Mouse (Mus musculus) heart, adult 2 months (tissue): ENCODE results near the gene Ift80. TPM values are rescaled to one million over a fixed set of nuclear protein-coding genes. Genes with fewer than 3 reads are reported as not detected.

Experiments used
- DNase-seq, 2 experiments: peaks; one replicate each; pipeline ENCODE4 v3.0.0; 2021
- H3K27ac ChIP-seq: fragments of 200-600 bp; 2 replicates; pipeline ENCODE4 v1.8.1; 2022
- H3K27me3 ChIP-seq: fragments of 200-500 bp; 2 replicates; pipeline ENCODE4 v1.6.1; 2012; ENCODE audit warnings: mild to moderate bottlenecking, low read length, inconsistent platforms, mixed read lengths; ENCODE audit not compliant: control insufficient read depth, insufficient read depth
- H3K36me3 ChIP-seq: fragments of 200-500 bp; 2 replicates; pipeline ENCODE4 v1.6.1; 2012; ENCODE audit warnings: low read length, inconsistent platforms; ENCODE audit not compliant: control insufficient read depth, insufficient read depth
- H3K4me1 ChIP-seq: fragments of 200-500 bp; 2 replicates; pipeline ENCODE4 v1.6.1; 2011; ENCODE audit warnings: low read length; ENCODE audit not compliant: control insufficient read depth, insufficient read depth
- H3K4me3 ChIP-seq: fragments of 200-600 bp; 2 replicates; pipeline ENCODE4 v1.8.1; 2022
- H3K79me2 ChIP-seq: fragments of 200-500 bp; replicated peaks from 2 replicates; pipeline ENCODE4 v1.6.1; 2012; ENCODE audit warnings: mild to moderate bottlenecking, inconsistent platforms, low read length, moderate library complexity, mixed read lengths; ENCODE audit not compliant: control insufficient read depth, insufficient read depth
- H3K9ac ChIP-seq: fragments of 200-500 bp; 2 replicates; pipeline ENCODE4 v1.6.1; 2012; ENCODE audit warnings: low read depth, mild to moderate bottlenecking, control low read depth, inconsistent platforms, low read length, mixed read lengths
- CTCF ChIP-seq: fragments of 200-600 bp; IDR thresholded peaks from 2 replicates; pipeline ENCODE4 v1.8.1; 2022; ENCODE audit warnings: antibody characterized with exemption, mild to moderate bottlenecking, moderate library complexity
- EP300 ChIP-seq: fragments of 200-500 bp; IDR thresholded peaks from 2 replicates; pipeline ENCODE4 v1.6.1; 2011; ENCODE audit warnings: low read depth, low read length, control low read depth; ENCODE audit not compliant: insufficient read depth
- POLR2A ChIP-seq: fragments of 200-500 bp; IDR thresholded peaks from 2 replicates; pipeline ENCODE4 v1.6.1; 2011; ENCODE audit warnings: mild to moderate bottlenecking, low read depth, low read length, control low read depth; ENCODE audit not compliant: insufficient read depth
- WGBS: fragments of 180-500 bp; shearing (Covaris S2); methylation state at CpG from one replicate; pipeline ENCODE4 v1.1.7; 2018; 5-methylcytosine and 5-hydroxymethylcytosine counted together
- intact Hi-C: fragments of 180-260 bp; cut with DNase I; formaldehyde crosslinking; loops from one replicate; pipeline ENCODE4 v1.15.1; 2025
- microRNA-seq, 2 experiments: library from miRNA; unstranded; fragments of <30 nt; microRNA quantifications; one replicate each; pipeline ENCODE4 v1.2.0; 2021
- polyA plus RNA-seq: library from polyadenylated mRNA; depleted of rRNA; stranded (reverse); fragments of >200 nt; gene quantifications from 2 replicates; pipeline ENCODE4 v1.2.3, GENCODE M21; 2012; rRNA removed
- total RNA-seq, 2 experiments: library from RNA; stranded (reverse); gene quantifications; 2 replicates each; pipeline ENCODE4 v1.2.3; 2021

Ift80 gene
- total and polyA plus RNA-seq, 3 experiments, result 1.3 to 5.1 (median 4.8) TPM

DNA sequence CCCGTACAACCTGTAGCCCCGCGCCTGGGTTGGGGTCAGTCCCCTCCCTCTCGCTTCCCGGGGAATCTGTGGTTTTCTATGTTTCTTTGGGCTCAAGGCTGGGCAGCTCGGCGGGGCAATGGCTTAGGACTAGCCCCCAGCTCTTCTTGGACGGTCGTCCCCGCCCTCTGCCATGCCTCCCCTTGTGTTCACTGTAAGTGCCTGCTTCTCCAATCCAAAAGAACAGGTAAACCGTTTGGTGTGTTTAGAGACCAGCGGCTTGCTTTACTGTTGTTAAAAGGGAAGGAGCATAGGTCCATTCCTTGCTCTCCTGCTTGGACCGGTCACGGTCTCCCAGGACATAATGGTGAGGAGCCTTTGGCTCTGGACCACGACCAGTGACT is 133.8 kb downstream of the Ift80 start:
- TF ChIP-seq CTCF (no peak), EP300 (no peak), POLR2A (no peak)
- H3K9ac ChIP-seq, result no peak overlapping the region; the same call in 1 of the 2 replicates
- WGBS, result 12% methylated on average over 15 of the region's 15 CpGs
- DNase-seq, result no peak
- peaks cover 18% of the 10 kb centered on the region for H3K27me3 ChIP-seq
- H3K79me2 ChIP-seq, result no peaks in the 10 kb centered on the region
- no peaks in the 10 kb centered on the region; the same call in 1 of the 2 replicates for H3K4me1 ChIP-seq
- no peaks in the 10 kb centered on the region for H3K36me3 ChIP-seq
- H3K27ac ChIP-seq, result no peak overlapping the region
- intact Hi-C loops, result no loop called here
- no peak overlapping the region for H3K4me3 ChIP-seq

GRCm38 (mm10) chr3:68869691-68870567 is 134.4 kb downstream of the Ift80 start:
- WGBS, result under 1% methylated on average over 96 of the region's 96 CpGs
- Histone ChIP-seq H3K4me1 (no peaks in the 10 kb centered on the region; the same call in 1 of the 2 replicates), H3K9ac (peak overlapping the region; percentile 42), H3K27me3 (peaks cover 18% of the 10 kb centered on the region), H3K79me2 (no peaks in the 10 kb centered on the region), H3K4me3 (peak overlapping the region; percentile 43), H3K36me3 (no peaks in the 10 kb centered on the region), H3K27ac (no peak overlapping the region)
- TF ChIP-seq CTCF (peak; percentile 37), POLR2A (no peak)
- DNase-seq, result peak; percentile 16 to 33
- intact Hi-C loops, result no loop called here

GRCm38 (mm10) chr3:68869211-68869690 is 135.1 kb downstream of the Ift80 start, which contains the start of gene 1110032F04Rik:
1110032F04Rik (plus strand) TSS chr3:68869586.
- peak; percentile 34 to 40 for DNase-seq

GRCm38 (mm10) chr3:68852414-68852813 is 152.0 kb downstream of the Ift80 start:
- TF ChIP-seq EP300 (no peak), POLR2A (no peak), CTCF (no peak)
- Histone ChIP-seq H3K27ac (no peak overlapping the region), H3K9ac (no peak overlapping the region), H3K27me3 (no peaks in the 10 kb centered on the region), H3K4me3 (no peak overlapping the region), H3K79me2 (no peaks in the 10 kb centered on the region), H3K36me3 (no peaks in the 10 kb centered on the region), H3K4me1 (no peaks in the 10 kb centered on the region)
- no peak for DNase-seq
- intact Hi-C loops, result no loop called here
- 73% methylated on average over 1 of the region's 1 CpGs for WGBS

More at GRCm38 (mm10) chr3:68869211-68869690, 135.1 kb downstream of the Ift80 start, which contains the start of gene 1110032F04Rik:
- Histone ChIP-seq H3K36me3 (no peaks in the 10 kb centered on the region), H3K27me3 (peaks cover 18% of the 10 kb centered on the region), H3K4me1 (no peaks in the 10 kb centered on the region; the same call in 1 of the 2 replicates), H3K9ac (peak within 1 kb of the TSS; percentile 42), H3K79me2 (no peaks in the 10 kb centered on the region), H3K27ac (no peak within 1 kb of the TSS), H3K4me3 (peak within 1 kb of the TSS; percentile 43)
- 1% methylated on average over 62 of the region's 62 CpGs for WGBS
- intact Hi-C loops, result no loop called here
- no peak for TF ChIP-seq CTCF
- no peak for TF ChIP-seq POLR2A
- no peak for TF ChIP-seq EP300

DNA sequence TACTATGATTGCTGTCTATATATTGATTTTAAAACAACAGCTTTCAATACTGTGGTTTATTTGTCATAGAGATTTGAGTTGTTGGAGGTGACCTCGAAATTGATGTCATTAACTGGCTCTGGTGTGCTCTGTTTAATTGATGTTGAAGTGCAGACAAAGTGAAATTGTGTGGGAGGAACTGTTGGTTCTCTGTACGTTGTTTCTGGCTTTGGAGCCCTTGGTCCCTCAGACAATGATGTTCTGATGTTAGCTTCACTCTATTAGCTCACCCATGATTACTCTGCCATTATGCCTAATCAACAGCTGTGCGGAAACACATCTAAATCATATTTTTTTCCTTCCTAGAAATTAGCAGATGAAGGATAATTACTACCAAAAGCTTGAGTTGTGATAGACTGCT is 156.0 kb downstream of the Ift80 start:
- H3K27me3 ChIP-seq, result no peaks in the 10 kb centered on the region
- WGBS, result 58% methylated on average over 3 of the region's 3 CpGs
- H3K4me3 ChIP-seq, result no peak overlapping the region
- no peak overlapping the region for H3K9ac ChIP-seq
- DNase-seq, result no peak
- H3K4me1 ChIP-seq, result no peaks in the 10 kb centered on the region
- TF ChIP-seq POLR2A, result no peak
- TF ChIP-seq EP300, result no peak
- no peak for TF ChIP-seq CTCF
- H3K79me2 ChIP-seq, result no peaks in the 10 kb centered on the region
- H3K27ac ChIP-seq, result no peak overlapping the region
- H3K36me3 ChIP-seq, result no peaks in the 10 kb centered on the region
- intact Hi-C loops, result no loop called here

DNA sequence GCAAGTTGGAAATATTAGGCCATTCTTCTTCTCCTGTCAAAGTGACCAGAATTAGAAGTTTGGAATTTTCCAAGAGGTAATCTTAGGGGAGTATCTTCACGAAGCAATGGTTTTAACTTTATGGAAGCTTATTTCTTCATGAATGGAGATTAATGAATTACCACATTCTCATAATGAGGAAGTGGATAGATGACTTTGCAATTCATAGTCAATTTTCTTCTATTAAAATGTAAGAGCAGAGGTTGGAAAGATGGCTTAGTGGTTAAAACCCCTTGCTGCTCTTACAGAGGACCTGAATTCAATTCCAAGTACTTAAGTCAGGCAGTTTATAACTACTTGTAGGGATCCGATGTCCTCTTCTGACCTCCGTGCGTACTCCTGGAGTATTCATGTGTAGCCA is 160.3 kb downstream of the Ift80 start:
- no peak for DNase-seq
- no peak overlapping the region for H3K4me3 ChIP-seq
- H3K4me1 ChIP-seq, result no peaks in the 10 kb centered on the region
- TF ChIP-seq CTCF (no peak), POLR2A (no peak), EP300 (no peak)
- WGBS, result 95% methylated on average over 4 of the region's 4 CpGs
- H3K27me3 ChIP-seq, result no peaks in the 10 kb centered on the region
- intact Hi-C loops, result no loop called here
- no peak overlapping the region for H3K9ac ChIP-seq
- H3K79me2 ChIP-seq, result no peaks in the 10 kb centered on the region
- no peak overlapping the region for H3K27ac ChIP-seq
- no peaks in the 10 kb centered on the region for H3K36me3 ChIP-seq

Small RNA genes lying within 50 kb of the gene (microRNA-seq; reads per million reads assigned to microRNA genes)
- gene Mir15b (4,722 to 15,400 reads per million in 2 experiments), gene Mir16-2 (234 to 385 reads per million in 2 experiments)

Other genes starting within 250 kb of the Ift80 start
- 1 to 10 TPM in 1 of 2 experiments, under 1 TPM in 1; 0.64 to 1.2 TPM for gene 1110032F04Rik, start 135.0 kb downstream of the Ift80 start, total RNA-seq
- gene 1110032F04Rik, start 135.0 kb downstream of the Ift80 start, polyA plus RNA-seq, result 0.44 and 0.76 TPM in 2 replicates
- gene Smc4, start 168 bp upstream of the Ift80 start, total RNA-seq, result 10 to 100 TPM; 11.1 to 12.0 TPM
- 1.5 and 3.3 TPM in 2 replicates for gene Smc4, start 168 bp upstream of the Ift80 start, polyA plus RNA-seq
- gene Trim59, start 40.2 kb upstream of the Ift80 start, total RNA-seq, result 1 to 10 TPM; 2.1 to 2.2 TPM
- gene Trim59, start 40.2 kb upstream of the Ift80 start, polyA plus RNA-seq, result 0.20 TPM in 2 replicates
- gene Kpna4, start 122.5 kb upstream of the Ift80 start, total RNA-seq, result 10 to 100 TPM; 81.5 to 94.6 TPM
- gene Kpna4, start 122.5 kb upstream of the Ift80 start, polyA plus RNA-seq, result 14.4 and 29.9 TPM in 2 replicates
- gene Arl14, start 217.8 kb upstream of the Ift80 start, total RNA-seq, result not detected
- gene Arl14, start 217.8 kb upstream of the Ift80 start, polyA plus RNA-seq, result not detected in 2 replicates